Mouse (Mus musculus): Measurements from ENCODE around the gene Phf13.

GRCm38 (mm10) chr4:152013036-152013813 lies 17.2 kb upstream of the Phf13 start:
- TF ChIP-seq ZC3H11A (IDR thresholded peaks at IDR 0.05; ENCODE audit: borderline replicate concordance, low read depth, low read length): no peak
- TF ChIP-seq MAFK (IDR thresholded peaks at IDR 0.05; ENCODE audit: insufficient read depth, low read depth, low read length): no peak
- TF ChIP-seq CHD2 (IDR thresholded peaks at IDR 0.05; ENCODE audit: low read depth, low read length): no peak

Measured in ES-E14 (cell line).